Mouse (Mus musculus): ENCODE data around the gene Armh2. TPM values are rescaled to one million over a fixed set of nuclear protein-coding genes. Genes with fewer than 3 reads are reported as not detected.

Armh2 gene
- polyA plus RNA-seq, 1 experiment from 2014 or later, result not detected

GRCm38 (mm10) chr13:24717677-24718076, 23.4 kb upstream of the Armh2 start:
- Histone ChIP-seq H3K4me1 (replicated peaks) (peaks cover 10% of the 10 kb centered on the region), H3K4me2 (no peak overlapping the region), H3K4me3 (no peak overlapping the region), H3K27me3 (no peaks in the 10 kb centered on the region), H3K36me3 (peaks cover 25% of the 10 kb centered on the region; the same call in 1 of the 2 replicates), H3K27ac (no peak overlapping the region), H3K9me3 (replicated peaks) (no peaks in the 10 kb centered on the region), H3K9ac (no peak overlapping the region)
- 63% methylated on average over 7 of the region's 7 CpGs for WGBS
- no peak for ATAC-seq (replicated peaks; ENCODE audit: insufficient number of reproducible peaks, insufficient read depth, low FRiP score, low read depth)

DNA sequence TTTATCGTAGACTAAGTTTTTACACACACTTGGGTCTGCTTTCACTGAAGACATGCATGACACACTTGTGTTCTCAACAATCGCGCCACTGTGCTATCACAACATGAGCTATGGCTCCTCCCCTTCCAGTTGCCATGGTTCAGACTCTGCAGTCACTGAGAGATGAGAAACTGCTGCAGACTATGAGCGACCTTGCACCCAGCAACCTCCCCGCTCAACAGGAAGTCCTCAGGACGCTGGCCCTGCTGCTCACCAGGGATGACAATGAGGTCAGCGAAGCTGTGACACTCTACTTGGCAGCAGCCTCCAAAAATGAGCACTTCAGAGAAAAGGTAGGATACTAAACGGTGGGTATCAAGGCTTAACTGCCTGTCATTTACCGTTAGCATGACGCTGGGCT, 19.5 kb upstream of the Armh2 start:
- Histone ChIP-seq H3K9ac (no peak overlapping the region), H3K9me3 (replicated peaks) (no peaks in the 10 kb centered on the region), H3K36me3 (peaks cover 39% of the 10 kb centered on the region), H3K4me2 (no peak overlapping the region), H3K27me3 (no peaks in the 10 kb centered on the region), H3K4me1 (replicated peaks) (no peaks in the 10 kb centered on the region), H3K4me3 (no peak overlapping the region), H3K27ac (no peak overlapping the region)
- ATAC-seq (replicated peaks; ENCODE audit: insufficient number of reproducible peaks, insufficient read depth, low FRiP score, low read depth), result no peak
- 69% methylated on average over 10 of the region's 10 CpGs for WGBS

- Histone ChIP-seq H3K36me3 (peaks cover 25% of the 10 kb centered on the region), H3K27ac (no peak overlapping the region), H3K4me3 (no peak overlapping the region), H3K27me3 (no peaks in the 10 kb centered on the region), H3K4me2 (no peak overlapping the region), H3K9ac (no peak overlapping the region), H3K9me3 (replicated peaks) (no peaks in the 10 kb centered on the region), H3K4me1 (replicated peaks) (no peaks in the 10 kb centered on the region)
- no peak for ATAC-seq (replicated peaks; ENCODE audit: insufficient number of reproducible peaks, insufficient read depth, low FRiP score, low read depth)
- 61% methylated on average over 8 of the region's 8 CpGs for WGBS
Observed at GRCm38 (mm10) chr13:24723699-24724394, 17.2 kb upstream of the Armh2 start.

- WGBS, result 52% methylated on average over 4 of the region's 4 CpGs
- Histone ChIP-seq H3K4me2 (no peak overlapping the region), H3K27ac (no peak overlapping the region), H3K9ac (no peak overlapping the region), H3K36me3 (peaks cover 21% of the 10 kb centered on the region), H3K4me3 (no peak overlapping the region), H3K27me3 (no peaks in the 10 kb centered on the region), H3K4me1 (replicated peaks) (no peaks in the 10 kb centered on the region), H3K9me3 (replicated peaks) (no peaks in the 10 kb centered on the region)
- no peak for ATAC-seq (replicated peaks; ENCODE audit: insufficient number of reproducible peaks, insufficient read depth, low FRiP score, low read depth)
Observed at GRCm38 (mm10) chr13:24724395-24724759, 16.7 kb upstream of the Armh2 start.

DNA sequence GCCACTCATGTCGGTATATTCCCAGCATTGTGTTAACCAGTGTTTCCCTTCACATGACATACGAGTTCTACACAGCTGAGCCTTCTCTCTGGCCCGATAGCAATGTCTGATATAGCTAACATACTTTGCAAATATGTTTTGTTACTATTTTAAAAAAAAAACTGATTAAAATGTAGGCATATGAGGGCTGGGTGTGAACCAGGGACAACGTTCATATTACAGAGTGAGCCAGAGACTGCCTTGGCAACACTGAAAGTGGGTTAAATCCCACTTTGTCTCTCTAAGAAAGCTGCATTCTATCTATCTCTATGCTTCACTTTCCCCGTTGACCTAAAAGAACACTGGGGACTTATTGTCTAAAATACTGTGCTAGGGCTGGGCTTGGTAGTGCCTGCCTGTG, 11.9 kb upstream of the Armh2 start:
- H3K4me1 ChIP-seq (replicated peaks), result no peaks in the 10 kb centered on the region
- peaks cover 29% of the 10 kb centered on the region for H3K36me3 ChIP-seq
- H3K27ac ChIP-seq, result no peak overlapping the region
- H3K9ac ChIP-seq, result no peak overlapping the region
- 88% methylated on average over 5 of the region's 5 CpGs for WGBS
- no peak overlapping the region for H3K4me2 ChIP-seq
- H3K27me3 ChIP-seq, result no peaks in the 10 kb centered on the region
- no peaks in the 10 kb centered on the region for H3K9me3 ChIP-seq (replicated peaks)
- no peak for ATAC-seq (replicated peaks; ENCODE audit: insufficient number of reproducible peaks, insufficient read depth, low FRiP score, low read depth)
- no peak overlapping the region for H3K4me3 ChIP-seq

- H3K4me3 ChIP-seq, result no peak overlapping the region
- no peak overlapping the region for H3K9ac ChIP-seq
- no peaks in the 10 kb centered on the region for H3K9me3 ChIP-seq (replicated peaks)
- ATAC-seq (replicated peaks; ENCODE audit: insufficient number of reproducible peaks, insufficient read depth, low FRiP score, low read depth), result no peak
- peaks cover 20% of the 10 kb centered on the region; the same call in 1 of the 2 replicates for H3K36me3 ChIP-seq
- H3K4me2 ChIP-seq, result no peak overlapping the region
- peaks cover 9% of the 10 kb centered on the region for H3K4me1 ChIP-seq (replicated peaks)
- H3K27me3 ChIP-seq, result no peaks in the 10 kb centered on the region
- H3K27ac ChIP-seq, result peak overlapping the region; percentile 27; the same call in 1 of the 2 replicates
- 81% methylated on average over 5 of the region's 5 CpGs for WGBS
Observed at GRCm38 (mm10) chr13:24734502-24734901, 6.5 kb upstream of the Armh2 start.

DNA sequence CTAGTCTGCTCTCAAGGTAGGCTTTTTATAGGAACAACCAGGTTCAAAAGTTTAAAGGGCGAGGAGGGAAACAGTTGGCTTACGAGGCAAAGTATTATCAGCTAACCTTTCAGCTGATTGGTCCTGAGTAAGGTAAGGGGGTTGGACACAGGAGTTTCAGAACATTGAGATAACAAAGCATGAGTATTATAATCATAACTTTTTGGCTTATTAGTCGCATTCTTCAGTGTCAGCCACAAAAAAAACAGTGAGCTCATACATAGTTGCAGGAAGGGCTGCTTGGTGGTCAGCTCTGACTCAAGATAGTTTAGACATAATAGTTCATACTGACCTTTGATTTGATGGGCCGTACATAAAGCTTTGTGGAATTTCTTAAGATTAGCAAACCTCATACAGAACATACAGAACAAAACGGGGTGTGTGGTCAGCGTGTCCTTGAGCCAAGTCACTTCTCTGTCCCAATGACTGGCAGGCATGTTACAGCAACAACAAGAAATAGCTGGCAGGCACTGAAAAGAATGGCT, 5.4 kb upstream of the Armh2 start:
- no peaks in the 10 kb centered on the region for H3K27me3 ChIP-seq
- no peaks in the 10 kb centered on the region for H3K9me3 ChIP-seq (replicated peaks)

DNA sequence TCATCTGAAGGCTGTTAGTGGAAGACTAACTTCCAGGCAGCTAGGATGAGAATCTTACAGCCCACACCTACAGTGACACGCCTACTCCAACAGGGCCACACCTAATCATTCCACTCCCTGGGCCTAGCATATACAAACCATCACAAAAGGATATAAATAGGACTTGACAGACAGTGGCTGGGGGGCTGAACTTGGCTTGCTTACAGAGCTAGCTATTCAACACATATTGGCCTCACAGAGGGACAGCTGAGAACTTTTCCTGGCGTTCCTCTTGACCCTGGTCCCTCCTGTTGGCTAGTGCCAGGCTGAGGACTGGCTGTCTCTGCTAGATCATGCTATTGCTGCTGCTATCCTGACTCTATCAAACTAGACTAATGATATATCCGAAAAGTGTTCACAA, 6.8 kb downstream of the Armh2 start:
- Histone ChIP-seq H3K27me3 (no peaks in the 10 kb centered on the region), H3K4me3 (no peak overlapping the region), H3K4me2 (no peak overlapping the region), H3K27ac (peak overlapping the region; percentile 54), H3K9ac (no peak overlapping the region), H3K4me1 (replicated peaks) (0 out of 2 replicates have a peak, but pooled peaks cover 4% of the 10 kb centered on the region), H3K9me3 (replicated peaks) (no peaks in the 10 kb centered on the region), H3K36me3 (peaks cover 26% of the 10 kb centered on the region)
- ATAC-seq (replicated peaks; ENCODE audit: insufficient number of reproducible peaks, insufficient read depth, low FRiP score, low read depth), result peak; percentile 70; the same call in 1 of the 2 replicates
- 46% methylated on average over 3 of the region's 3 CpGs for WGBS

More for the DNA sequence above, 5.4 kb upstream of the Armh2 start:
- Histone ChIP-seq H3K4me1 (replicated peaks) (peaks cover 9% of the 10 kb centered on the region), H3K4me3 (no peak overlapping the region), H3K27ac (peak overlapping the region; percentile 55), H3K4me2 (no peak overlapping the region), H3K9ac (no peak overlapping the region), H3K36me3 (peaks cover 18% of the 10 kb centered on the region; the same call in 1 of the 2 replicates)
- ATAC-seq (replicated peaks; ENCODE audit: insufficient number of reproducible peaks, insufficient read depth, low FRiP score, low read depth), result peak; percentile 47; the same call in 1 of the 2 replicates
- WGBS, result 35% methylated on average over 6 of the region's 6 CpGs

GRCm38 (mm10) chr13:24750807-24751206, 9.8 kb downstream of the Armh2 start:
- Histone ChIP-seq H3K27me3 (no peaks in the 10 kb centered on the region), H3K36me3 (peaks cover 51% of the 10 kb centered on the region), H3K9me3 (replicated peaks) (no peaks in the 10 kb centered on the region), H3K9ac (no peak overlapping the region), H3K4me1 (replicated peaks) (0 out of 2 replicates have a peak, but pooled peaks cover 4% of the 10 kb centered on the region), H3K27ac (no peak overlapping the region), H3K4me3 (no peak overlapping the region), H3K4me2 (no peak overlapping the region)
- ATAC-seq (replicated peaks; ENCODE audit: insufficient number of reproducible peaks, insufficient read depth, low FRiP score, low read depth), result no peak
- WGBS, result 90% methylated on average over 8 of the region's 8 CpGs

- no peak overlapping the region for H3K27ac ChIP-seq
- ATAC-seq (replicated peaks; ENCODE audit: insufficient number of reproducible peaks, insufficient read depth, low FRiP score, low read depth), result no peak
- no peaks in the 10 kb centered on the region for H3K27me3 ChIP-seq
- 91% methylated on average over 8 of the region's 8 CpGs for WGBS
- no peak overlapping the region for H3K9ac ChIP-seq
- peaks cover 57% of the 10 kb centered on the region for H3K36me3 ChIP-seq
- 0 out of 2 replicates have a peak, but pooled peaks cover 4% of the 10 kb centered on the region for H3K4me1 ChIP-seq (replicated peaks)
- no peak overlapping the region for H3K4me3 ChIP-seq
- no peak overlapping the region for H3K4me2 ChIP-seq
- no peaks in the 10 kb centered on the region for H3K9me3 ChIP-seq (replicated peaks)
Observed at GRCm38 (mm10) chr13:24751396-24751795, 10.4 kb downstream of the Armh2 start.

DNA sequence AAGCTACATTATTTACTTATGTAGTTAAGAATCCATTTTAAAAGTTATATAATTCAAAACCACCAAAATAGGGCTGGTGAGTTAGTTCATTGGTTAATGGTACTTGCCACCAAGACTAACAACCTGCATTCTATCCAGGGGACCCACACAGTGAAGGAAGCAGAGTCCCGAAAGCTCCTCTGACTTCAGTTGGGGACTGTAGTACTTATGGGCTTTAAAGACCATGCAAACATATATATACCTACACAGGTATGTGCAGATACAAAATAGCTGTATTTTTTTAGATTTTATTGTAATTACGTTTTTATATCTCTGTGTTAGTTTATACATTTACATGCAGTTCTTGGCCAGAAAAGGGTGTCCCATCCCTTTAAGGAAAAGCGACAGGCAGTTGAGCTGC, 15.7 kb downstream of the Armh2 start:
- 94% methylated on average over 3 of the region's 3 CpGs for WGBS
- no peak for ATAC-seq (replicated peaks; ENCODE audit: insufficient number of reproducible peaks, insufficient read depth, low FRiP score, low read depth)
- Histone ChIP-seq H3K4me1 (replicated peaks) (peaks cover 12% of the 10 kb centered on the region), H3K9ac (no peak overlapping the region), H3K27ac (no peak overlapping the region), H3K9me3 (replicated peaks) (no peaks in the 10 kb centered on the region), H3K4me2 (no peak overlapping the region), H3K4me3 (no peak overlapping the region), H3K27me3 (no peaks in the 10 kb centered on the region), H3K36me3 (peaks cover 57% of the 10 kb centered on the region)

Measured in heart, embryonic 15.5 days (tissue).